Mouse (Mus musculus) spleen, adult 2 months (tissue): ENCODE measurements around the gene Cdh20.

ENCODE experiments used
- CTCF ChIP-seq: fragments of 200-500 bp; IDR thresholded peaks from 2 replicates; pipeline ENCODE4 v1.5.1; 2011; ENCODE audit warnings: mild to moderate bottlenecking, inconsistent platforms; ENCODE audit not compliant: insufficient read depth, insufficient read length, insufficient replicate concordance; ENCODE audit errors: extremely low read depth
- POLR2A ChIP-seq: fragments of 200-500 bp; IDR thresholded peaks from 2 replicates; pipeline ENCODE4 v1.6.1; 2011; ENCODE audit warnings: low read depth, low read length, inconsistent platforms

DNA sequence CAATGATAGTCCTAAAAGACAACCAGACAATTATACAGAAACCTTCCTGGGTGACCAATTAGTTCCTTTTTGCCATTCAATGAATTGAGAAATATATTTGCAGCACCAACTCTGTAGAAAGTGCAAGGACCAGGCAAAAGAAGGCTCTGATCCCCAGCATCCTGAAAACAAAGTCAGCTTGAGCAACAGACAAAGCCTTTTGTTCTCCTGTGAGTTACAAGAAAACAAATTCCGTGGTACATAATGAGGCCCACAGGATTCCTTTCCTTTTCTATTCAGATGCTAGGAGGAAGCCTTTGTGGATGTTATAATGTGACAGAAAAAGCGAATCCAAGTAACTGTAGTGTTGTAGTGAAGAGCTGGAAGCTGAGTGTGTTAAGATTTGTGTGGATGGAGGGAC, 244.3 kb downstream of the Cdh20 start:
- no peak for TF ChIP-seq POLR2A
- no peak for TF ChIP-seq CTCF
